Mouse (Mus musculus) lung, postnatal 0 days (tissue): ENCODE results near the gene Ccsap.

ENCODE experiments used
- CTCF ChIP-seq: IDR thresholded peaks from 2 replicates; pipeline ENCODE4 v1.5.1; 2016; ENCODE audit warnings: antibody characterized with exemption, mild to moderate bottlenecking
- EP300 ChIP-seq: IDR thresholded peaks from 2 replicates; pipeline ENCODE4 v1.6.1; 2016; ENCODE audit warnings: antibody characterized with exemption, mild to moderate bottlenecking, control low read depth

- TF ChIP-seq CTCF (no peak), EP300 (no peak)
These were observed 33.3 kb downstream of the Ccsap start for GRCm38 (mm10) chr8:123826758-123827157.
